Mouse (Mus musculus): Measurements from ENCODE around the gene Senp1. TPM values are rescaled to one million over a fixed set of nuclear protein-coding genes. Genes with fewer than 3 reads are reported as not detected.

The Senp1 gene
- polyA plus RNA-seq, 1 experiment from 2014 or later: 27.2 TPM

DNA sequence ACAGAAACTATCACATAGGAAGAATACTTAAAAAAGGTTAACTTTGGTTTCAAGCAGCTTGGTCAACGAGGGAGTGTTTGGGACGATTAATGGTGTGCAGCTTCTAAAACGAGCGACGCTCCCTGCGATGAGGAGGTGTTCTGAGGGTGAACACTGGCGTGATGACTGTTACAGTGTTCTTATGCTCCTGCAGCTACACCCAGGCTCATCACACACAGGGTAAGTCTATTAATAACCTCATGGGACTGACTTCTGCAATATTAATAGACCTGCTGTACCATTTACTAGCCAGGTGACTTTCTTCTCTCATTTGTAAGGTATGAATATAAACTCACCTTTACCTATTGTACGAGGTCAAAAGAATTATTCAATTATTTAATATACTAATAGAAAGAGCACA, 19.0 kb downstream of the Senp1 start:
- no peaks in the 10 kb centered on the region for H3K27me3 ChIP-seq (ENCODE audit: control insufficient read depth, insufficient read depth, low read length)
- no peak for ATAC-seq (ENCODE audit: low FRiP score, low TSS enrichment)
- no peak overlapping the region for H3K4me3 ChIP-seq (replicated peaks; ENCODE audit: low read depth, low read length)
- 96% methylated on average over 8 of the region's 8 CpGs for WGBS
- no peak overlapping the region for H3K27ac ChIP-seq (replicated peaks; ENCODE audit: low read depth, low read length)
- H3K9ac ChIP-seq (replicated peaks; ENCODE audit: low read length): no peak overlapping the region
- H3K9me3 ChIP-seq (ENCODE audit: control insufficient read depth, low read length): no peaks in the 10 kb centered on the region
- no peak for DNase-seq
- H3K4me2 ChIP-seq (ENCODE audit: low read length): no peak overlapping the region
- no peaks in the 10 kb centered on the region for H3K4me1 ChIP-seq (ENCODE audit: control insufficient read depth, insufficient read depth, low read length)
- peaks cover 62% of the 10 kb centered on the region for H3K36me3 ChIP-seq (ENCODE audit: control insufficient read depth, insufficient read depth, low read length)

DNA sequence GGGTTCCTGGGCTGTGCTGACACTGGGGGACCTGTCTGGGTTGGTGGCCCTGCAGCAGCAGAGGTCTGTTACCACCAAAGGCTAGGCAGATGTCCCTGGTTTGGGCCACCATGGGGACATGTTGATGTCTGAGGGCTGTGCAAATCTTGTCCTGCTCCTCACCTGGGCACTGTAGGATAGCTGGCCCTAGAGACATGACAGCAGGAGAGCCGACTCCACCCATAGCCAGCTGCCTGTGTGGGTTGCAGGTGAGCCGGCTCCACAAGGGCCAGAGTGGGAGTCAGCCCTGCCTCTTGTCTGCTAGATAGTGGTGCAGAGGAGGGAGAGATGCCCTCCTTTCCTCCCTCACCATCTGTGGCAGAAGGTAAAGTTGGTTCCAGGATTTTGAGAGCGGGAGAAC, 23.2 kb downstream of the Senp1 start:
- Histone ChIP-seq H3K27ac (replicated peaks; ENCODE audit: low read depth, low read length) (no peak overlapping the region), H3K4me1 (ENCODE audit: control insufficient read depth, insufficient read depth, low read length) (no peaks in the 10 kb centered on the region), H3K9ac (replicated peaks; ENCODE audit: low read length) (no peak overlapping the region), H3K4me2 (ENCODE audit: low read length) (no peak overlapping the region), H3K9me3 (ENCODE audit: control insufficient read depth, low read length) (no peaks in the 10 kb centered on the region), H3K27me3 (ENCODE audit: control insufficient read depth, insufficient read depth, low read length) (no peaks in the 10 kb centered on the region), H3K36me3 (ENCODE audit: control insufficient read depth, insufficient read depth, low read length) (peaks cover 64% of the 10 kb centered on the region), H3K4me3 (replicated peaks; ENCODE audit: low read depth, low read length) (no peak overlapping the region)
- 94% methylated on average over 3 of the region's 3 CpGs for WGBS
- DNase-seq: no peak
- ATAC-seq (ENCODE audit: low FRiP score, low TSS enrichment): no peak

DNA sequence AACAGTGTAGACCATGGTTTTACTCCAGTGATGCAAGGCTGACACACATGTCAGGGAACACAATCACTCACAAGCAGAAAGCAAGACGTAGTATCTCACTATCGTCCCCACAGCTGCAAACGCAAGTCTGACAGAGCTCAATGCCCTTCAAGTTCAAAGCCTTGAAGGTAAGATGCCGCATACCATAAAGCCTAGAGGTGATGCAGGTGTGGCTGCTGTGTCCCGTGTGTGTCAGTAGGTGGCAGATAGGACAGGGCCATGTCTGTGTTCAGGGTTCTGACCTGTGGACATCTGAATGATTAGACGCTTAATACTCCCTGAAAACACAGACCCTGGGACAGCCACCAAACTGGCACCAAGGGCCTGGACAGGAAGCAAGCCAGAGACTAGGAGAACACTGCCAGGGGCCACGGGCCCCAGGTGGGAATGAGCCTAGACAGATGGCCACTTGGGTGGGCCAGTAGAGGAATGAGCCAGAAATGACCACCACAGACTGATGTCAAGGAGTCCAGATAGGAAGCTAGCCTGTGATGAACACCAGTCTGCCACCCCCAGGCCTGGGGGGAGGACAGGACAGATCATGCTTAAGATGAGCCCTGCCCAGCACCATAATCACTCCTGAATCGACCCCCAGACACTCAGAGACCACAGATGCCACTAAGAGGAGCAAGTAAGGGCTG, 23.8 kb downstream of the Senp1 start:
- Histone ChIP-seq H3K9ac (replicated peaks; ENCODE audit: low read length) (no peak overlapping the region), H3K4me3 (replicated peaks; ENCODE audit: low read depth, low read length) (no peak overlapping the region), H3K4me1 (ENCODE audit: control insufficient read depth, insufficient read depth, low read length) (no peaks in the 10 kb centered on the region), H3K27ac (replicated peaks; ENCODE audit: low read depth, low read length) (no peak overlapping the region), H3K36me3 (ENCODE audit: control insufficient read depth, insufficient read depth, low read length) (peaks cover 62% of the 10 kb centered on the region), H3K9me3 (ENCODE audit: control insufficient read depth, low read length) (no peaks in the 10 kb centered on the region), H3K4me2 (ENCODE audit: low read length) (no peak overlapping the region), H3K27me3 (ENCODE audit: control insufficient read depth, insufficient read depth, low read length) (no peaks in the 10 kb centered on the region)
- 94% methylated on average over 8 of the region's 8 CpGs for WGBS
- DNase-seq: no peak
- no peak for ATAC-seq (ENCODE audit: low FRiP score, low TSS enrichment)

DNA sequence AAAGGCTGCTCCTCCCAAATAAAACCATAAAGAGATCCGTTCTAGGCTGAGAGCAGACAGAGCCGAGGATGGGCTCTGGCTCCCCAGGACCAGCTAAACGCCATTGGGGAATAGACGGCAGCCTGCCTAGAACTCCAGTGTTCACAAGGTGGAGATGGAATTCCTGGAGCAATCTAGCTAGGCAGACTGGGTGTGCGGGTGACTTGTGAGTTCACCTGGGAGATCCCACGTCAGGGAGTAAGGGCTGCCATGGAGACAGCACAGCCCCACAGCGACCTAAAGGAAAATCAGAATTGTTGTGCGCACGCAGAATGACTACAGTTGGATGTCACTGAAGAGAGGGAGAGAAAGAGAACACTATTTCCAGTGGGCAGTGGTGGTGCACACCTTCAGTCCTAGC, 25.0 kb downstream of the Senp1 start:
- no peak overlapping the region for H3K9ac ChIP-seq (replicated peaks; ENCODE audit: low read length)
- H3K36me3 ChIP-seq (ENCODE audit: control insufficient read depth, insufficient read depth, low read length): peaks cover 65% of the 10 kb centered on the region
- ATAC-seq (ENCODE audit: low FRiP score, low TSS enrichment): no peak
- H3K27ac ChIP-seq (replicated peaks; ENCODE audit: low read depth, low read length): no peak overlapping the region
- WGBS: 90% methylated on average over 9 of the region's 9 CpGs
- DNase-seq: no peak
- H3K9me3 ChIP-seq (ENCODE audit: control insufficient read depth, low read length): no peaks in the 10 kb centered on the region
- no peak overlapping the region for H3K4me2 ChIP-seq (ENCODE audit: low read length)
- H3K4me1 ChIP-seq (ENCODE audit: control insufficient read depth, insufficient read depth, low read length): no peaks in the 10 kb centered on the region
- no peaks in the 10 kb centered on the region for H3K27me3 ChIP-seq (ENCODE audit: control insufficient read depth, insufficient read depth, low read length)
- H3K4me3 ChIP-seq (replicated peaks; ENCODE audit: low read depth, low read length): no peak overlapping the region

DNA sequence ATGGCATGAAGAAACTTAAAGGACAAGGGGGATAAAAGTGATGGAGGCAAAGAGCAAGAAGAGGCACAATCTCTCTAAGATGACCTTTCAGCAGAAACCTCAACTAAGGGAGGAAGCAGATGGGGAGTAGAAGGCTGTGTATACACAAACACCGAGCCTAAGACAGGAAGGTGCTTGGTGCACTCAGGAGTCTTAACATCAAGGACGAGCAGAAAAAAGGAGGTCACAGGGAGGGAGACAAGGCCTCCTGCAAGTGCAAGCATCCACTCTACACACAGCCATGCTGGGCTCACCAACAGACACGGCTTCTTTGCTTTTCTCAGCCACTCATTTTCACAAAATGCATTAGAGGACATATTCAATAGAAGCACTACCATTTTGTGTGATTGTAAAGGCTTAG, 26.1 kb downstream of the Senp1 start:
- H3K9me3 ChIP-seq (ENCODE audit: control insufficient read depth, low read length): no peaks in the 10 kb centered on the region
- WGBS: 74% methylated on average over 3 of the region's 3 CpGs
- H3K27me3 ChIP-seq (ENCODE audit: control insufficient read depth, insufficient read depth, low read length): no peaks in the 10 kb centered on the region
- peaks cover 75% of the 10 kb centered on the region for H3K36me3 ChIP-seq (ENCODE audit: control insufficient read depth, insufficient read depth, low read length)
- no peak overlapping the region for H3K4me3 ChIP-seq (replicated peaks; ENCODE audit: low read depth, low read length)
- no peak overlapping the region for H3K27ac ChIP-seq (replicated peaks; ENCODE audit: low read depth, low read length)
- DNase-seq (no peak), ATAC-seq (ENCODE audit: low FRiP score, low TSS enrichment) (no peak)
- no peak overlapping the region for H3K9ac ChIP-seq (replicated peaks; ENCODE audit: low read length)
- no peaks in the 10 kb centered on the region for H3K4me1 ChIP-seq (ENCODE audit: control insufficient read depth, insufficient read depth, low read length)
- no peak overlapping the region for H3K4me2 ChIP-seq (ENCODE audit: low read length)

DNA sequence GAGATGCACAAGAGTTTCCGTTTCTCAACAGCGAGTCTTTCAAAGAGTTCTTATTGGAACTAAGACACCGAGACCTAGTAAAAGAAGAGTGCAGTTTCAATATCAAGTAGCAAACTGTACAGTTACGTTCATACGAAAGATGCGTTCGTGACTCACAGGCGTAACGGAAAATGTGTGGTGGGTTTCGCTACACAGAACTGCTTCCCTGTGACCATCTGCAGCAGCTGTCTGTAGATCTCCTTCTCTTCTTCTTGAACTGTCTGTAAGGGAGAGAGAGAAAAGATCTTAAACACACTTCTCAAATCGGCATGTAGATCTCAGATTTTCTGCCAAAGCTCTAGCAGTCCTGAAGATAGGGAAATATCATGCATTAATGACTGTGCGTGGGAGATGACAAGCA, 26.9 kb downstream of the Senp1 start:
- no peak overlapping the region for H3K4me2 ChIP-seq (ENCODE audit: low read length)
- no peak for ATAC-seq (ENCODE audit: low FRiP score, low TSS enrichment)
- no peaks in the 10 kb centered on the region for H3K9me3 ChIP-seq (ENCODE audit: control insufficient read depth, low read length)
- H3K27ac ChIP-seq (replicated peaks; ENCODE audit: low read depth, low read length): no peak overlapping the region
- no peak for DNase-seq
- peaks cover 80% of the 10 kb centered on the region for H3K36me3 ChIP-seq (ENCODE audit: control insufficient read depth, insufficient read depth, low read length)
- H3K4me3 ChIP-seq (replicated peaks; ENCODE audit: low read depth, low read length): no peak overlapping the region
- 94% methylated on average over 12 of the region's 12 CpGs for WGBS
- no peaks in the 10 kb centered on the region for H3K27me3 ChIP-seq (ENCODE audit: control insufficient read depth, insufficient read depth, low read length)
- H3K4me1 ChIP-seq (ENCODE audit: control insufficient read depth, insufficient read depth, low read length): no peaks in the 10 kb centered on the region
- no peak overlapping the region for H3K9ac ChIP-seq (replicated peaks; ENCODE audit: low read length)

DNA sequence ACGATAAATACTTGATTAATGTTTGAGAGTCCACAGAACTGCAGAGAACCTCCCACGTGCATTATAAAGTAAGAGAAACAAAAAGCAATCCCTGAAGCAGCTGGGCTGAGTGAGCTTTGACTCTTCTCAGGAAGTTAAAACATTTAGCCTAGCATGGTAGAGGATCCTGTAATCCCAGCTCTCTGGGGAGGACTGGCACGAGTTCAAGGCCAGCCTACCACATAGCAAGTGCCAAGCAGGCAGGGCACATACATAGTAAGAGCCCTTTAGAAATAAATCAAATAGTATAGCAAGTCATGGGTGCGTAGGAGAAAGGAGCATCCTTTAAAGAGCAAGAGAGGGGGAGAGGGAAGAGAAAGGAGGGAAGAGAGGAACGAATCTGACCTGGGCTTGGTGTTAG, 27.7 kb downstream of the Senp1 start:
- no peaks in the 10 kb centered on the region for H3K27me3 ChIP-seq (ENCODE audit: control insufficient read depth, insufficient read depth, low read length)
- no peak for DNase-seq
- peaks cover 83% of the 10 kb centered on the region for H3K36me3 ChIP-seq (ENCODE audit: control insufficient read depth, insufficient read depth, low read length)
- no peak for ATAC-seq (ENCODE audit: low FRiP score, low TSS enrichment)
- H3K4me1 ChIP-seq (ENCODE audit: control insufficient read depth, insufficient read depth, low read length): no peaks in the 10 kb centered on the region
- H3K9me3 ChIP-seq (ENCODE audit: control insufficient read depth, low read length): no peaks in the 10 kb centered on the region
- H3K4me2 ChIP-seq (ENCODE audit: low read length): no peak overlapping the region
- no peak overlapping the region for H3K4me3 ChIP-seq (replicated peaks; ENCODE audit: low read depth, low read length)
- H3K27ac ChIP-seq (replicated peaks; ENCODE audit: low read depth, low read length): no peak overlapping the region
- WGBS: 91% methylated on average over 5 of the region's 5 CpGs
- no peak overlapping the region for H3K9ac ChIP-seq (replicated peaks; ENCODE audit: low read length)

DNA sequence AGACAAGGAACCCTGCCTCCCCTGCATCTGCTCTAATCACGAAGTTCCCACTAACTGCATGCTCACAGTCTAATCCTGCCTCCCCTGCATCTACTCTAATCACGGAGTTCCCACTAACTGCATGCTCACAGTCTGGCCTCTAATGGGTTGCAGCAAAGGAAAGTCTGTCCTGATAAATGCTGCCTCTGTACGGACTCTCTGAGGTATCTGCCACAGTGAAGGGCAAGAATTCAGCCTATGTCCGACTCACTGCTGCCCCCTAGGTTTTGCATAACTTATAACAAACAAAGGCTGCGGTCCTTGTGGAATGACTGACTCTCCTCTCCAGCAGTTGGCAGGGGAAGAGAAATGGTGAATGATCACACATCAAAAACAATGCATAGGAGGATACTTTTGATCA, 38.3 kb downstream of the Senp1 start:
- Histone ChIP-seq H3K4me2 (ENCODE audit: low read length) (no peak overlapping the region), H3K27me3 (ENCODE audit: control insufficient read depth, insufficient read depth, low read length) (no peaks in the 10 kb centered on the region), H3K9ac (replicated peaks; ENCODE audit: low read length) (no peak overlapping the region), H3K4me1 (ENCODE audit: control insufficient read depth, insufficient read depth, low read length) (no peaks in the 10 kb centered on the region), H3K4me3 (replicated peaks; ENCODE audit: low read depth, low read length) (no peak overlapping the region), H3K9me3 (ENCODE audit: control insufficient read depth, low read length) (no peaks in the 10 kb centered on the region), H3K36me3 (ENCODE audit: control insufficient read depth, insufficient read depth, low read length) (peaks cover 45% of the 10 kb centered on the region), H3K27ac (replicated peaks; ENCODE audit: low read depth, low read length) (no peak overlapping the region)
- WGBS: 31% methylated on average over 5 of the region's 5 CpGs
- ATAC-seq (ENCODE audit: low FRiP score, low TSS enrichment): no peak
- DNase-seq: peak; percentile 88

DNA sequence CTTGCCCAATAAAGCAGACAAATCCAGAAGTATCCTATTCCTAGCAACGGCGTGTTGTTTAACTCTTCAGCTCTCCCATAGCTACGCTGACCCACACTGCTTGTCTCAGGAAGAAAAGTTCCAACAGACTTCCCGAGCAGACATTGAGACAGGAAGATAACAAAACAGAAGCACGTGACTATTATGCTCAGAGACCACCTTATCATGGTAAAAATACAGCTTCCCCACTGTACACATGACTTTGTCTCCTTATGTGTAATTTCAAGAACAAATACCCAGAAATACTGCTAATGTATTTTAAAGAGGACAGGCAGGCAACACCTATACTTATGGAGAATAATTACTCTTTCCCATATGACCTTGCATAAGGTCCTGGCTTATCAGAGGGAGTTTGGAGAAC, 41.9 kb downstream of the Senp1 start:
- Histone ChIP-seq H3K4me2 (ENCODE audit: low read length) (no peak overlapping the region), H3K4me1 (ENCODE audit: control insufficient read depth, insufficient read depth, low read length) (no peaks in the 10 kb centered on the region), H3K4me3 (replicated peaks; ENCODE audit: low read depth, low read length) (no peak overlapping the region), H3K9me3 (ENCODE audit: control insufficient read depth, low read length) (no peaks in the 10 kb centered on the region), H3K36me3 (ENCODE audit: control insufficient read depth, insufficient read depth, low read length) (peaks cover 44% of the 10 kb centered on the region), H3K27me3 (ENCODE audit: control insufficient read depth, insufficient read depth, low read length) (no peaks in the 10 kb centered on the region), H3K9ac (replicated peaks; ENCODE audit: low read length) (no peak overlapping the region), H3K27ac (replicated peaks; ENCODE audit: low read depth, low read length) (no peak overlapping the region)
- ATAC-seq (ENCODE audit: low FRiP score, low TSS enrichment) (no peak), DNase-seq (no peak)
- 97% methylated on average over 5 of the region's 5 CpGs for WGBS
